ENCODE assay signal across 8 mouse cellular contexts in genomic region chr8:89006426-89006825, GRCm38 (mm10). TPM values are rescaled to one million over a fixed set of nuclear protein-coding genes. Genes with fewer than 3 reads are reported as not detected.
DNase-seq lines count a peak whose midpoint lies in the region; ATAC-seq lines count a peak whose summit lies in the region.

No protein-coding gene starts in this region.

- no peak overlapping the region for H3K27ac ChIP-seq in embryonic facial prominence, embryonic 11.5 days (replicated peaks; ENCODE audit: low read depth, low read length)
- H3K27ac ChIP-seq in midbrain, embryonic 10.5 days (replicated peaks): peak overlapping the region; percentile 88

- peak overlapping the region; percentile 79 for H3K4me2 ChIP-seq in embryonic facial prominence, embryonic 11.5 days (ENCODE audit: low read depth, low read length)

- ATAC-seq in embryonic facial prominence, embryonic 11.5 days (replicated peaks; ENCODE audit: insufficient number of reproducible peaks, low FRiP score, low TSS enrichment, low read depth): no peak; the same call in 1 of the 2 replicates

- under 1% methylated on average over 34 of the region's 34 CpGs for WGBS in embryonic facial prominence, embryonic 11.5 days
- WGBS in midbrain, embryonic 10.5 days: 0% methylated on average over 34 of the region's 34 CpGs

- peak overlapping the region; percentile 38 for H3K4me3 ChIP-seq in embryonic facial prominence, embryonic 11.5 days (ENCODE audit: low read depth, low read length)
- H3K4me3 ChIP-seq in midbrain, embryonic 10.5 days: peak overlapping the region; percentile 57

- peak overlapping the region; percentile 50 for H3K9ac ChIP-seq in embryonic facial prominence, embryonic 11.5 days (replicated peaks; ENCODE audit: low read length)

- H3K36me3 ChIP-seq in embryonic facial prominence, embryonic 11.5 days (replicated peaks; ENCODE audit: control insufficient read depth, insufficient read depth, low read depth, low read length): no peaks in the 10 kb centered on the region
- no peaks in the 10 kb centered on the region for H3K36me3 ChIP-seq in midbrain, embryonic 10.5 days

- H3K9me3 ChIP-seq in embryonic facial prominence, embryonic 11.5 days (replicated peaks; ENCODE audit: control insufficient read depth, low read length): no peaks in the 10 kb centered on the region
- no peaks in the 10 kb centered on the region for H3K9me3 ChIP-seq in midbrain, embryonic 10.5 days (replicated peaks)

- DNase-seq in Muller cell, postnatal 12 days (ENCODE audit: inconsistent ontology term): peak; percentile 44
- DNase-seq in embryonic facial prominence, embryonic 11.5 days (ENCODE audit: low spot score): peak; percentile 52
- DNase-seq in kidney, adult 18-20 months: peak; percentile 59
- DNase-seq in midbrain, embryonic 10.5 days (ENCODE audit: low spot score): peak; percentile 78
- no peak for DNase-seq in right cerebral cortex, adult 2 months (ENCODE audit: low spot score in 2 of 2)
- no peak for DNase-seq in spleen, adult 12 weeks (ENCODE audit: low spot score)
- no peak for DNase-seq in layer of hippocampus, adult 18-20 months (ENCODE audit: low spot score in 2 of 2)
- DNase-seq in adrenal gland, postnatal 4 days (ENCODE audit: low spot score in 2 of 2): no peak

- H3K27me3 ChIP-seq in embryonic facial prominence, embryonic 11.5 days (ENCODE audit: control insufficient read depth, insufficient read depth, low read length): peaks cover 17% of the 10 kb centered on the region
- peaks cover 64% of the 10 kb centered on the region for H3K27me3 ChIP-seq in midbrain, embryonic 10.5 days (ENCODE audit: low read depth, poor library complexity, severe bottlenecking)

- no peaks in the 10 kb centered on the region; the same call in 1 of the 2 replicates for H3K4me1 ChIP-seq in embryonic facial prominence, embryonic 11.5 days (ENCODE audit: control insufficient read depth, insufficient read depth, low read length)
- H3K4me1 ChIP-seq in midbrain, embryonic 10.5 days: peaks cover 62% of the 10 kb centered on the region

RNA-seq across cellular contexts. Expression of gene Sall1, which starts 37.5 kb away (rescaled TPM):
- polyA plus RNA-seq in embryonic facial prominence, embryonic 11.5 days (2014; fragmentation: Nextera tagmentation; extraction: Ambion mirVana): 4.6 and 4.8 TPM in 2 replicates
- polyA plus RNA-seq in midbrain, embryonic 10.5 days (2016; fragmentation: Nextera tagmentation; extraction: Ambion mirVana): 15.3 and 17.5 TPM in 2 replicates
- total RNA-seq in layer of hippocampus, adult 18-20 months (2021): 10 to 100 TPM; 13.5 to 14.3 TPM
- 10 to 100 TPM in 1 of 2 experiments, 1 to 10 TPM in 1; 1.5 to 10.7 TPM for total RNA-seq in adrenal gland, postnatal 4 days (2021)

Comparison
In these comparisons a context has a peak if more than half of its experiments do, and no peak if none do; other contexts are left out.
1. DNase-seq: peak in Muller cell, postnatal 12 days (single experiment), embryonic facial prominence, embryonic 11.5 days (single experiment), kidney, adult 18-20 months (single experiment) and midbrain, embryonic 10.5 days (single experiment); none in right cerebral cortex, adult 2 months (0 of 2), spleen, adult 12 weeks (single experiment), layer of hippocampus, adult 18-20 months (0 of 2) and adrenal gland, postnatal 4 days (0 of 2).